Mouse (Mus musculus): Measurements from ENCODE around the gene Arnt.

The Arnt gene

DNA sequence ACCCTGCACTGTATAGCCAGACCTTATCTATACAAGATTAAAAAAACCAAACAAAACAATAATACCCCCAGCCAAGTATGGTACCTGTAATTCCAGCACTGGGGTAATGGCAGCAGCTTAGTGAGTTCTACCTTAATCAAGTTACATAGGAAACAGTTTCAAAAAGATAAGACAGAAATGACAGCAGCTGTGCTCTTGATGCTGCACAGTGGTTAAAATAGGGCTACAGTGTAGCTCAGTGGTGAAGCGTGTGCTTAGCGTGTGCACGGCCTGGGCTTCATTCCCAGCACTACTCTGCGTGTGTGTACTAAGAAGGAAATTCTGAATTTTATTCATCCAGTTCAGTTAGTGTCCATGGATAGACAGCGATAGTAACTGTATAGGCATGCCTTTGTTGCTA, 22.2 kb downstream of the Arnt start:
- DNase-seq (ENCODE audit: extremely low spot score, low spot score): no peak

DNA sequence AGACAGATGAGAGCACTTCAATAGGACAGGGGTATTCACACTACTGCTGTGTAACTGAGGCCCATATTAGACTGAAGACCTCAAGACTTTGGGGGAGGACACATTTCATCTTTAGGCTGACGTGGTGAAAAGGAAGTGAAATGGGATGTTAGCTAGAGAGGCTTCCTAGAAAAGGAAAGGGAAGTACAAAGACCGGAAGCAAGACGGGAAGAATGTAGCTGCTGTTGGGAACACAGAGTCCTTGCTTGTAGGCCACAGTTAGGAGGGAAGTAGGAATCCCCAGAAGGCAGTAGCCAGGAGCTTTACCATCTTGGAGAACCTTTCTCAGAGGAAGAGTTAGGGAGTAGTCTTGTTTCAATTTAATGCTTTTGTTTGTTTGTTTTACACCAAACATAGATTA, 23.6 kb downstream of the Arnt start:
- no peak for DNase-seq (ENCODE audit: extremely low spot score, low spot score)

DNA sequence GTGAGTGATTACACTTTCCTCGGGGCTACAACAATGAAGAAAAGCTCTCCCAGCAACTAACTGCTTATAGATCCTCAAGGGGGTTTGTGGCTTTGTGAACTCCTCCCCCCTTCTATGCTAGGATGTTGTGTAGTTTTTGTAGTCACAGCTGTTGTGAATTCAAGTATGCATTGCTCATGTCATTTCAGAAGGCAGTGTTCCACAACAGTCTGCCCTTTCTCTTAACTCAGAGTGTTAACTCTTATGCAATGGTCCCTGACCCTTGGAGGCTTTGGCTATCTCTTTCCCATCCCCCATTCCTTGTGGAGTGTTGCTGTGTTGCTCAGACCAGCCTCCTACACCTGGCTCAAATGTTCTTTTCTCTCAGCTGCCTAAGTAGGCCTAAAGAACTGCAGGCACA, 25.2 kb downstream of the Arnt start:
- no peak for DNase-seq (ENCODE audit: extremely low spot score, low spot score)

DNA sequence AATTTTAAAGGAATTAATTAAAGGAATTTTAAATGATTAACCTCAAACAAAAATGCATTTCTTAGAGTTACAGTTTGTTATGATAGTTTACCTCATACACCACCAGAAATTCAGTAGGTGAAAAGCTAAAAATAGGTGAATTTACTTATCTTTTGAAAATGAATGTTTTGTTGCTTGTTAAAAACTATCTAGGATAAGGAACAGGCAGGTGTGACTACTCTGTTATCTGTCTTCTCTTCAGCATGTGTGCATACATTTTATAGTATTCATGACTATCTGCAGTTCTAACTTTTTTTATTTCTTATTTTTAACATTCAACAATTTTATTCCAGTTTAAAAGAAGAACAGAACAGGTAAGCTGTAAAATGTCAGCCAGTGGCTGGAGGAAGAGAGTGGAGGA, 29.7 kb downstream of the Arnt start:
- no peak for DNase-seq (ENCODE audit: extremely low spot score, low spot score)

DNA sequence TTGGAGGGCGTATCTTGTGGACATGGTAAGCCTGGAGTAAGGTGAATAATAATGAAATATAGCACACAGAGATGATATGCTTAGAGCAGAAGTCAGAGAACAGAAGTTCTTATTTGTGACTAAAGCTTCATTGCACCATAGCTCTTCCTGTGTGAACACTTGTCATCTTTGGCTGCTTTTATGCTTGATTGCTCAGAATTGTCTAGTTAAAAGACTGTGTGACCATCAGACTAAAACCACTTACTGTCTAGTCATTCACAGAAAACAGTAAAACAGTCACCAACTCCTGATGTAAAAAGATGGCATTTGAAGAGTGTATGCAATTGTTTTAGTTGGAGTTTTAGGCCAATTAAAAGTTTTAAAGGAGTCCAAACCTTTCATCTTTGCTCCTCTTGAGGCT, 44.8 kb downstream of the Arnt start:
- DNase-seq (ENCODE audit: extremely low spot score, low spot score): no peak

DNA sequence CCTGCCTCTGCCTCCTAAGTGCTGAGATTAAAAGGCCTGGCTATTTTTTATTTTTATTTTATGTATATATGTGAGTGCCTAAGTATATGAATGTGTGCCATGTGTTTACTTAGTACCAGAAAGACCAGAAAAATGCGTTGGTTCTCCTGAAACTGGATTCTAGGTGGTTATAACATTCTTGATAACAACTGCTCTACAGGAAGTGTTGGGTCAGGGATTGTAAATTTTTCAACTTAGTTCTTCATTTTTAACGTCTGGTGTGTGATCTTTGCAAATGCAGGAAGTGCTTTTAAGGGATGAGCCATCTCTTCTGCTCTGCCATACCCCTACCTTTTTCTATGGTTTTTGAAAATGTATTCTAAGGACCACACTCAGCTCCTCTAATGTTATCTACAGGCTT, 52.2 kb downstream of the Arnt start:
- DNase-seq (ENCODE audit: extremely low spot score, low spot score): no peak

DNA sequence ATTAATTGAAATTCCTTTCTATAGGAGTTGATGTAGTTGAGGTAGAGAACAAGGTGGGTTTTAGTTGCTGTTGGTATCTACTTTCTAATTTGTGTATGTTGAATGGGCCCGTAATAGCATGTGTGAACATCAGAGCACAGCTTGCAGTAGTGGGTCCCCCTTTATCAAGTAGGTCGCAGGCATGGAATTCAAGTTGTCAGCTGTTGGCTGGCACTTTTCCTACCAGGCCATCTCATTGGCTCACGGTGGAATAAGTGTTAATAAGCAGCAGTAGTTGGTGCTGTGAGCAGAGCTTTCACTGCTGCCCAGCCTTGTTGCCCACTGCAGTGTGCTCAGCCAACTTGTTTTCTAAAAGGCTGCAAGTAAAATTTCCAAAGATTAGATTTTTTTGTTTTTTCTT, 54.5 kb downstream of the Arnt start:
- no peak for DNase-seq (ENCODE audit: extremely low spot score, low spot score)

DNA sequence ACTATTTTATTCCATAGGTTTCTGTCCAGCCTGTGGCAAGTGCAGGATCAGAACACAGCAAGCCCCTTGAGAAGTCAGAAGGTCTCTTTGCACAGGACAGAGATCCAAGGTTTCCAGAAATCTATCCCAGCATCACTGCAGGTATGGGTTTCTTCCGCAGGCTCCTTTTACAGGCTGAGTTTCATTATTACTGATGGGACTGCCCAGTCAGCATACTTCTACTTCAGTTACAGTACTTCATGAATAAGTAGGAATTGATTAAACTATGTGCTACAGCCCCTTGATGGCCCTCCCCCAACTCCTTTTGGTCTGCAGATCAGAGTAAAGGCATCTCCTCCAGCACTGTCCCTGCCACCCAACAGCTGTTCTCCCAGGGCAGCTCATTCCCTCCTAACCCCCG, 56.0 kb downstream of the Arnt start:
- DNase-seq (ENCODE audit: extremely low spot score, low spot score): no peak

DNA sequence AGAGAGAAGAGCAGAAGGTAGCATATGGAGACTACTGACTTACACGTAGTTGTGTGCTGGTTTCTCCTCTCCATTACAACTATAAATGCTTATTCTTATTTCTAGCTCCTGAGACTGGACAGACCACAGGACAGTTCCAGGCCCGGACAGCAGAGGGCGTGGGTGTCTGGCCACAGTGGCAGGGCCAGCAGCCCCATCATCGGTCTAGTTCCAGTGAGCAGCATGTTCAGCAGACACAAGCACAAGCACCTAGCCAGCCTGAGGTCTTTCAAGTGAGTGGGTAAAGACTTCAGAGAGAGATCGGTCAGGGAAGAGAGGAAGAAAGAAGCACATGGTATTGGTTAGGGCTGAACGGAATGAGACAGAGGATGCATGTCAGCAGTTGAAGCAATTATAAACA, 60.2 kb downstream of the Arnt start:
- DNase-seq (ENCODE audit: extremely low spot score, low spot score): peak; percentile 55

DNA sequence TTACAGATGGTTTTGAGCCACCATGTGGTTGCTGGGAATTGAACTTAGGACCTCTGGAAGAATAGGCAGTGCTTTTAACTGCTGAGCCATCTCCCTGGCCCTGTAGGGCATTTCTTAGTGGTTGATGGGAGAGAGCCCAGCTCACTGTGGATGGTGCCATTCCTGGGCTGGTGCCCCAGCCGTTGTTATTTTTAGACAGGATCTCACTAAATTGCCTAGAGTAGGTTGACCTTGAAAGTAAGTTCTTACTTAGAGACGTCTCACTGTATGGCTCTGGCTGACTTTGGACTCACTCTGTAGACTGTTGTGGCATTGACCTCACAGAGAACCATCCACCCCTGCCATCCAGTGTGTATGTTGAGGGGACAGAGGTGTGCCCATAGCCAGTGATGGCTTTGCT, 64.0 kb downstream of the Arnt start:
- no peak for DNase-seq (ENCODE audit: extremely low spot score, low spot score)

DNA sequence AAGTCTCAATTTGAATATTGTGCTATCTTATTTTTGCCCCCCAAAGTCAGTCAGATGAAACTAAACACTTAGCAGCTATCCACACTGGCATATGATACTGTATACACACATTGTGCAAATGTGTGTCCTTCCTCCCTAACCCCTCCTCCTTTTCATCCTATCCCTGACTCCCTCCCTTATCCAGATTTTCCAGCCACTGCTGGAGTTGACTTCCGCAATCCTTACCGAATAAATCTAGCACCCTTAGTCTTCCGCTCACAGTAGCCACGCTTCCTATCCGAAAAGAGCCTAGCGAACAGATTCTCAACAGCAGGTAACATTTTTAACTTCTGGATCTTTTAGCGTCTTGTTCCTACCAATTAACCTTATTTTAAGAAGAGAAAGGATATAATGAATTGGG, 64.8 kb downstream of the Arnt start, which contains the start of gene Ctsk:
Gene Ctsk (plus strand): TSS at position 233 of the 400 bp plus-strand sequence.
- no peak for DNase-seq (ENCODE audit: extremely low spot score, low spot score)

DNA sequence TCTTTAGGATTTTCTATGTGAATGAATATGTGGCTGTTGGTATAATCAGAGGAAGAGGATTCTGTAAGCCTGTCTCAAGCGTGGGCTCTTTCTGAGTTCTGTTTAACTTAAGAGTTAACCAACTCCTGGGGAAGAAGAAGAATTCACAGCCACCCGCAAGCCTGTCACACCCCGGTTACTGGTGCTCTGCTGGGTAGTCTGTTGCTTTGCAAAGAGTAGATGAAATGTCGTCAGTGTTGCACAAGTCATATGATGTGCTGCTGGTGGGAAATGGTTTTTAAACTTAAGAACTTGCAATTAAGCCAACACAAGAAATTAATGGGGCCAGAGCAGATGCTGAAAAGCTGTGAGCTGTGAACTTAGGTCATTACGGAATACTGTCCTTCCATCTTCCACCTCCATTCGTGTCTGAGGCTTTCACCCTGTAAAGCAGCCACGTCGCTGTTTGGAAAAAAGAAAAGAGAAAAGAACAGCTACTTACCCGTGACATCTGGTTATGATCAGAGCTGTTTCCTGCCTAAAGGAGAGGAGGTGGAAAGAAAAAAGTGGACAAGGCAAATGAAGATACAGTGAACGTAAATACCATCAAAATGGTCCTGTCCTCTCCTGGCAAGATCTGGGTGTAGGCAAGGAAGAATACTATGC, 65.4 kb downstream of the Arnt start:
- no peak for DNase-seq (ENCODE audit: extremely low spot score, low spot score)

DNA sequence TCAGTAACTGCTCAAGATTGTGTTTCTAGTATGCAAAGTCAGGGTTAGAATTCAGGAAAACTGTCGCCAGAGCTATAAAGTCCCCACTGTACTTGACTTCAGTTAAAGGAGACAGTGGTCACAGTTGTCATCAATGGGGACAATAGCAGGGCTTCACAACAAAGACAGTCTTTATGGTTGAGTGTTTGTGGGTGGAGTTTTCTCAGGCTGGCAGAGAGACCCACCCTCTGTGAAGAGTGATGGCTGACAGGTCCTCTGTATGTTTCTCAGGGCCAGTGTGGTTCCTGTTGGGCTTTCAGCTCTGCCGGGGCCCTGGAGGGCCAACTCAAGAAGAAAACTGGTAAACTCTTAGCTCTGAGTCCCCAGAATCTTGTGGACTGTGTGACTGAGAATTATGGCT, 68.1 kb downstream of the Arnt start:
- DNase-seq (ENCODE audit: extremely low spot score, low spot score): no peak

DNA sequence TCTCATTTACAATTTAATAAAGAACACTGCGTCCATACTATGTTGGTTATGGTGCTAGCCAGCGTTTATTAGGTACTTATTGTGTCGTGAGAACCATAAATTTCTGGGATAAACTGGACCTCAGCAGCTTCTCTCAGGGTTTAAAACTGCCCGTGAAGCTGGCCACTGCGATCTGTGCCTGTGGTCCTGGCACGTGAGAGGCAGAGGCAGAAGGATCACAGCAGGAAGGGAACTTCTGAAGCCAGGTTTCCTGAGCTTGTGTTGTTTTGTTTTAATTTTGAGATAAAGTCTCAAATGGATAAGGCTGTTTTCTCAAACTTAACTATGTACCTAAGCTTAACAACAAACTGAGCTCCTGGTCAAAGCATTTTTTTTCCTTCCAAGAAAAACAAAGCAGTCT, 75.2 kb downstream of the Arnt start:
- DNase-seq (ENCODE audit: extremely low spot score, low spot score): no peak

DNA sequence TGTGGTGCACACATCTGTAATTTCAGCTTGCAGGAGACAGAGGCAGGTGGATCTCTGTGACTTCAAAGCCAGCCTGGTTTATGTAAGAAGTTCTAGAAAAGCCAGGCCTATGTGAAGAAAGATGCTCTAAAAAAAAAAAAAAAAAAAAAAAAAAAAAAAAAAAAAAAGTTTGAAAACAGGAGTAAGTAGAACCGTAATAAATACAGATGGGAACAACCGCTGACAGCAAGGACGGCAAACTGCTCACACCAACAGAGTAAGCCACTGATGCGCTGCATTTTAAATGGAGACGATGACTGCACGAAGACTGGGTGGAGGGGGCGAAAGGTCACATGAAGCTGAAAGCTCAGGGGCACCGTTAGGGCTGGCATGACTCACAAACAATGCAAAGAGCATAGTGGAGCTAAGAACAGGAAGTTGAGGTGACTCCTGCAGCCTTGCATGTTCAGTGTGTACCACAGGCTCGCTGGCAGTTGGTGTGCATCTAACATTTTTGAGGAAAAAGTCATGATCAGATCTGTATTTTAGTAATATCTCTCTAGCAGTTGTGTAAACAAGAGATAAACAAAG, 77.5 kb downstream of the Arnt start:
- DNase-seq (ENCODE audit: extremely low spot score, low spot score): no peak

DNA sequence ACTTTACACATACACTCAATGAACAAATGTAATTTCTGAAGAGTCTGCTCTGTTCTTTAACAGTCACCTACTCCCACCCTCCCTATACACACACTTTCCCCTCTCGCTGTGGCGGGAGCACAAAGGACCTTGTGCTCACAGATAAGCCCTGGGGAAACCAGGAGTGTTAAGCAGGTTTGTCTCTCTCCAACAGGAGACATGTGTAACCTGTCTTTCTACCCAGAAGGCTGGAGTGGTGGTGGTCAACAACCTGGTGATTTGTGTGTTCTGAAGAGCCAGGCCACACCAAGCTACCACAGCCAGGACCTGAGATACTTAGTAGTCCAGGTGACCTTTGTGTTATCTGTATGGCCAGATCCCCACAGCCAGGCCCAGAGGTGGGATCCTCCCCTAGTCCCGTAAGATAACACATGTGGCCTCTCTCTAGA, 82.4 kb downstream of the Arnt start:
- DNase-seq (ENCODE audit: extremely low spot score, low spot score): no peak

DNA sequence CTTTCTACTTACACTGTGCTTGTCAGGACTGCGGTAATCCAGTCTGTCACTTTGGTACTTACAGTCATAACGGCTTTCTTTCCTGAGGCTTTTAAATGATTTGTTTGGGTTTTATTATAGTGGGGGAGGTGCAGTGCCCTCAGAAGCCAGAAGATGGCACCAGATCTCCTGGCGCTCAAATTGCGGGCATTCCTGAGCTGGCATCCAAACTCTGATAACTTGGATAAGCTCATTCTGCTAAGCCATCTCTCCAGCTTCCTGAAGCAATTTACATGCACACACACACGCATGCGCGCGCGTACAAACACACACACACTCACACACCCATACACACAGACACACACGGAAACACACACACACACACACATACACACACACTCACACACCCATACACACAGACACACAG, 83.3 kb downstream of the Arnt start:
- DNase-seq (ENCODE audit: extremely low spot score, low spot score): peak; percentile 71

DNA sequence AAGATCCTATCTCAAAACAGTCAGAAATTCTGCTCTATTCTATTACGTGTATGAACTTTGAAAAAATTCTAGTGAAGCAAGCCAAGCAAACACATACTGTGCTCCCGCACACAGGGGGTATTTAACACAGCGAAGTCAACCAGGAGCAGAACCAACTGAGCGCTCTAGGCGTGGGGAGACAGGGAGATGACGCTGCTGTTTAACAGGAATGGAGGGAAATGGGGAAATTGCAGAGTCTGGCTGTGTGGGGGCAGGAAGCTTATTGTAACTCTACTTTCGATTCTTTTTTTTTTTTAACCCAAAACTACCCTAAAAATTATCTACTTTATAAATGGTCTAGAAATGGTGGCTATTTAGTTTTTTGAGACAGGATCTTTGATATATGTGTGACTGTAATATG, 84.7 kb downstream of the Arnt start:
- no peak for DNase-seq (ENCODE audit: extremely low spot score, low spot score)

DNA sequence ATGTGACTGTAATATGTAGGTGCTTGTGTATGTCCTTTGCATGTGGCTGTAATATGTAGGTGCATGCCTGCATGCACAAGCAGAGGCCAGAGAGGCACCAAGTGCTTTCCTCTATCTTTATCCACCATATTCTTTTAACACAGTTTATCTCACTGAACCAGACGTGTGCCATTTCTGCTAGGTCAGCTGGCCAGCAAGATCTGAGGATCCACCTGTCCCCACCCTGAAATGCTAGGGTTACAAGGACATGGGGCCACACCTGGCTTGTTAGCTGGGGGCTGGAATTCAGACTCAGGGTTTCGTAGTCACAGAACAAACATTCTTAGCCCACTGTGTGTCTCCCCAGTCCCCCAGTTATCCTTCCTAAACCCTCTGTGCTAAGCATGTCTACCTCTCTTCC, 85.1 kb downstream of the Arnt start:
- DNase-seq (ENCODE audit: extremely low spot score, low spot score): no peak

DNA sequence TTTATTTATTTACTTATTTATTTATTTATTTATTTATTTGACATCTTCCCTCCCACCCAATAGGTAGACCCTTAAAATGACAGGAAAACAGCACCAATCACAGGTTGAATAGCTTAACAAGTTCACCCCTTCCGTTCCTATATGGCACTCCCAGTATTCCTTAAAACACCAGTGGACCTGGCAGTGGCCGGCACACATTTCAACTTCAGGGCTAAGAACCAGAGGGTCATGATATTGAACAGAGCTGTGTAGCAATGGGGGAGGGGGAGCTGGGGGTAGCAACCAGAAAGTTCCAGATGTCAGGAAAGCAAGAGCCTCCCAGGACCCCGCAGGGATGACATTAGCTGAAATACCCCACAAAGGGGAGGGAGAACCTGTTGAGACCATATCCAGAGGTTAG, 85.9 kb downstream of the Arnt start:
- DNase-seq (ENCODE audit: extremely low spot score, low spot score): no peak

DNA sequence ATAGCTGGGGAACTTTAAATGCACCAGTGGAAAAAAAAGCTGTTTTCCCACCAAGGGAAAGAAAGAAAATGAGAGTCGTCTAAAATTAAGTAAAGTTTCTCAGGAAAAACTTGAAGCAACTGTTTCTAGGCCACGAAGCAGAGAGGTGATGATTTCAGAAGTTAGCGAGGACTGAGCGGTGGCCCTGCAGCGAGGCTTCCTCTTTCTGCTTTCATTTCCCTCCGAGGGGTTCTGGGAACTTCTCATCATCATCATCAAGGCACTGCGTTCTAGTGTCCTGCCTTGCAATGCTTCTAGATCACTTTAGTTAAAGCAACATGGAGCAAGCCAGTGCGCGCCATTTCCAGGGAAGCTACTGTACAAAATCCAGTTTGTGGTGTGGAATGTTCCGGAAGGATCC, 87.0 kb downstream of the Arnt start:
- DNase-seq (ENCODE audit: extremely low spot score, low spot score): no peak

DNA sequence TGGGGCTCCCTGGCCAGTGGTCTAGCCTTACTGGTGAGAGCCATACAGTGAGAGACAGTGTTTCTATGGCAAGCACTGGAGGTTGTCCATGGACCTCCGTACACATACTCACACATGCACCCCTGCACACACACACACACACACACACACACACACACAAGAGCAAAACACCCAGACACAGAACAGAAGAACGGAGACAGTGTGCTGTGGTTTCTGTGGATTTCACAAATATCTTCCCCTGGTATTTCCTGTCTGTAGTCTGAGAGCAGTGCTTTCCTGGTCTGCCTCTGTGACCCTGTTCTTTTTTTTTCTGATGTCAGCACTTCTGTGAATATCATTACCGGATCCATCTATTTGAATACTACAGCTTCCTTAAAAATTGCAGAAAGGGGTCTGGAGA, 89.5 kb downstream of the Arnt start:
- no peak for DNase-seq (ENCODE audit: extremely low spot score, low spot score)

DNA sequence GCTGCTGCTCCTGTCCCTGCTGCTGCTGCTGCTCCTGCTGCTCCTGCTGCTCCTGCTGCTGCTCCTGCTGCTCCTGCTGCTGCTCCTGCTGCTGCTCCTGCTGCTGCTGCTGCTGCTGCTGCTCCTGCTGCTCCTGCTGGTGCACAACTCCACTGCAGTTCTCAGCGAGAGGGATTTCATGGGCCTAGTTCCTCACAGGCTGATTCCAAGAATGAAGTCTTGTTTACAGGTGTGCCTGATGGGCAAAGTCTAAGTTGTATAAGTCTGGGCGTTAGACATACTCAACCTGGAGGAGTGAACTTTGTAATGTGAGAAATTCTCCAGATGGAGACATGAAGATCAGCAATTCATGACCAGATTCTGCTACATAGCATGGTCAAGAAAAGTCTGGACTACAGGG, 90.5 kb downstream of the Arnt start:
- no peak for DNase-seq (ENCODE audit: extremely low spot score, low spot score)

DNA sequence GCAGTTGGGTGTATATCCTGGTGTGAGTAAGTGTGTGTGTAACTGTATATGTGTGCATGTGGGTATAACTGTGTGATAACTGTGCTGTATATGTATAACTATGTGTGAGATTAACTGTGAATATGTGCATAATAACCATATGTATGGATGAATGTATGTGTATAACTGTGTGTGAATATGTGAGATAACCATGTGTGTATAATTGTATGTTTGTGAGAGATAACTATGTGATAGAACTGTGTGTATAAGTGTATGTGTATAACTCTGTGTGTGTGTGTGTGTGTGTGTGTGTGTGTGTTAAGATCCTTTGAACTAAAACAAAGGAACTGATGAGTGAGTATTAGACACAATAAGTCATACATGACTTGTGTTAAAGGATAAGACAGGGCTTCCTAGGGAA, 91.9 kb downstream of the Arnt start:
- no peak for DNase-seq (ENCODE audit: extremely low spot score, low spot score)
